Mouse (Mus musculus) 416B (cell line): ENCODE measurements around the gene Rubcnl.

ENCODE experiments used
- DNase-seq: peaks from one replicate; pipeline ENCODE4 v3.0.0; 2011; ENCODE audit warnings: low read depth

Gene Rubcnl

GRCm38 (mm10) chr14:75069356-75069979 is 53.6 kb downstream of the Rubcnl start:
- peak; percentile 95 for DNase-seq

GRCm38 (mm10) chr14:75071091-75071490 is 55.3 kb downstream of the Rubcnl start:
- no peak for DNase-seq

GRCm38 (mm10) chr14:75075299-75076180 is 59.7 kb downstream of the Rubcnl start:
- DNase-seq = peak; percentile 40

GRCm38 (mm10) chr14:75077946-75078345 is 62.1 kb downstream of the Rubcnl start:
- peak; percentile 56 for DNase-seq
